Mouse (Mus musculus): ENCODE measurements around the gene Arv1. TPM values are rescaled to one million over a fixed set of nuclear protein-coding genes. Genes with fewer than 3 reads are reported as not detected.

Gene Arv1
- polyA plus RNA-seq, 1 experiment: not detected

GRCm38 (mm10) chr8:124688899-124689298, 33.0 kb upstream of the Arv1 start:
- WGBS: 92% methylated on average over 13 of the region's 13 CpGs
- TF ChIP-seq CTCF (IDR thresholded peaks at IDR 0.05; ENCODE audit: insufficient read depth, low read depth, low read length): no peak
- TF ChIP-seq POLR2A (IDR thresholded peaks at IDR 0.05; ENCODE audit: insufficient read depth, low read depth, low read length): no peak
- Histone ChIP-seq H3K4me3 (ENCODE audit: insufficient read depth, low read depth, low read length) (no peak overlapping the region), H3K27ac (ENCODE audit: insufficient read depth, low read depth, low read length) (no peak overlapping the region), H3K4me1 (ENCODE audit: control insufficient read depth, insufficient read depth, low read length) (no peaks in the 10 kb centered on the region)

GRCm38 (mm10) chr8:124691706-124692105, 30.2 kb upstream of the Arv1 start:
- TF ChIP-seq POLR2A (IDR thresholded peaks at IDR 0.05; ENCODE audit: insufficient read depth, low read depth, low read length) (no peak), CTCF (IDR thresholded peaks at IDR 0.05; ENCODE audit: insufficient read depth, low read depth, low read length) (no peak)
- WGBS: 98% methylated on average over 4 of the region's 4 CpGs
- H3K27ac ChIP-seq (ENCODE audit: insufficient read depth, low read depth, low read length): no peak overlapping the region
- H3K4me3 ChIP-seq (ENCODE audit: insufficient read depth, low read depth, low read length): no peak overlapping the region
- no peaks in the 10 kb centered on the region for H3K4me1 ChIP-seq (ENCODE audit: control insufficient read depth, insufficient read depth, low read length)

GRCm38 (mm10) chr8:124695424-124696100, 26.4 kb upstream of the Arv1 start:
- H3K27ac ChIP-seq (ENCODE audit: insufficient read depth, low read depth, low read length): no peak overlapping the region
- H3K4me3 ChIP-seq (ENCODE audit: insufficient read depth, low read depth, low read length): no peak overlapping the region
- 0 out of 2 replicates have a peak, but pooled peaks cover 2% of the 10 kb centered on the region for H3K4me1 ChIP-seq (ENCODE audit: control insufficient read depth, insufficient read depth, low read length)
- no peak for TF ChIP-seq POLR2A (IDR thresholded peaks at IDR 0.05; ENCODE audit: insufficient read depth, low read depth, low read length)
- TF ChIP-seq CTCF (IDR thresholded peaks at IDR 0.05; ENCODE audit: insufficient read depth, low read depth, low read length): no peak
- 92% methylated on average over 22 of the region's 22 CpGs for WGBS

- no peak overlapping the region for H3K4me3 ChIP-seq (ENCODE audit: insufficient read depth, low read depth, low read length)
- peak overlapping the region; percentile 27; the same call in 1 of the 2 replicates for H3K27ac ChIP-seq (ENCODE audit: insufficient read depth, low read depth, low read length)
- 93% methylated on average over 5 of the region's 5 CpGs for WGBS
- H3K4me1 ChIP-seq (ENCODE audit: control insufficient read depth, insufficient read depth, low read length): peaks cover 13% of the 10 kb centered on the region
- no peak for TF ChIP-seq CTCF (IDR thresholded peaks at IDR 0.05; ENCODE audit: insufficient read depth, low read depth, low read length)
- no peak for TF ChIP-seq POLR2A (IDR thresholded peaks at IDR 0.05; ENCODE audit: insufficient read depth, low read depth, low read length)
Observed at GRCm38 (mm10) chr8:124700271-124700670, 21.7 kb upstream of the Arv1 start.

GRCm38 (mm10) chr8:124701023-124701422, 20.9 kb upstream of the Arv1 start:
- Histone ChIP-seq H3K27ac (ENCODE audit: insufficient read depth, low read depth, low read length) (peak overlapping the region; percentile 27; the same call in 1 of the 2 replicates), H3K4me3 (ENCODE audit: insufficient read depth, low read depth, low read length) (no peak overlapping the region), H3K4me1 (ENCODE audit: control insufficient read depth, insufficient read depth, low read length) (peaks cover 13% of the 10 kb centered on the region)
- no peak for TF ChIP-seq CTCF (IDR thresholded peaks at IDR 0.05; ENCODE audit: insufficient read depth, low read depth, low read length)
- WGBS: 83% methylated on average over 9 of the region's 9 CpGs

- Histone ChIP-seq H3K27ac (ENCODE audit: insufficient read depth, low read depth, low read length) (no peak overlapping the region), H3K4me1 (ENCODE audit: control insufficient read depth, insufficient read depth, low read length) (peaks cover 13% of the 10 kb centered on the region), H3K4me3 (ENCODE audit: insufficient read depth, low read depth, low read length) (no peak overlapping the region)
- 45% methylated on average over 3 of the region's 3 CpGs for WGBS
- TF ChIP-seq CTCF (IDR thresholded peaks at IDR 0.05; ENCODE audit: insufficient read depth, low read depth, low read length): no peak
- no peak for TF ChIP-seq POLR2A (IDR thresholded peaks at IDR 0.05; ENCODE audit: insufficient read depth, low read depth, low read length)
Observed at GRCm38 (mm10) chr8:124702183-124702582, 19.8 kb upstream of the Arv1 start.

GRCm38 (mm10) chr8:124703526-124703925, 18.4 kb upstream of the Arv1 start:
- Histone ChIP-seq H3K4me3 (ENCODE audit: insufficient read depth, low read depth, low read length) (no peak overlapping the region), H3K4me1 (ENCODE audit: control insufficient read depth, insufficient read depth, low read length) (peaks cover 13% of the 10 kb centered on the region), H3K27ac (ENCODE audit: insufficient read depth, low read depth, low read length) (no peak overlapping the region)
- WGBS: 75% methylated on average over 4 of the region's 4 CpGs
- no peak for TF ChIP-seq POLR2A (IDR thresholded peaks at IDR 0.05; ENCODE audit: insufficient read depth, low read depth, low read length)
- no peak for TF ChIP-seq CTCF (IDR thresholded peaks at IDR 0.05; ENCODE audit: insufficient read depth, low read depth, low read length)

GRCm38 (mm10) chr8:124704376-124704775, 17.6 kb upstream of the Arv1 start:
- WGBS: 78% methylated on average over 4 of the region's 4 CpGs
- no peak overlapping the region for H3K27ac ChIP-seq (ENCODE audit: insufficient read depth, low read depth, low read length)
- TF ChIP-seq POLR2A (IDR thresholded peaks at IDR 0.05; ENCODE audit: insufficient read depth, low read depth, low read length) (no peak), CTCF (IDR thresholded peaks at IDR 0.05; ENCODE audit: insufficient read depth, low read depth, low read length) (no peak)
- H3K4me1 ChIP-seq (ENCODE audit: control insufficient read depth, insufficient read depth, low read length): peaks cover 13% of the 10 kb centered on the region
- H3K4me3 ChIP-seq (ENCODE audit: insufficient read depth, low read depth, low read length): no peak overlapping the region

- WGBS: 97% methylated on average over 8 of the region's 8 CpGs
- Histone ChIP-seq H3K4me3 (ENCODE audit: insufficient read depth, low read depth, low read length) (no peak overlapping the region), H3K27ac (ENCODE audit: insufficient read depth, low read depth, low read length) (no peak overlapping the region), H3K4me1 (ENCODE audit: control insufficient read depth, insufficient read depth, low read length) (peaks cover 11% of the 10 kb centered on the region)
- TF ChIP-seq CTCF (IDR thresholded peaks at IDR 0.05; ENCODE audit: insufficient read depth, low read depth, low read length) (no peak), POLR2A (IDR thresholded peaks at IDR 0.05; ENCODE audit: insufficient read depth, low read depth, low read length) (no peak)
Observed at GRCm38 (mm10) chr8:124705823-124706222, 16.1 kb upstream of the Arv1 start.
